Mouse (Mus musculus) left cerebral cortex, adult 9 months (tissue): ENCODE results near the gene Smim27.
"Not testable (repeated sequence)": the region's sequence is repeated elsewhere in the genome, so short reads cannot be mapped to it uniquely, and the experiment has no call there.

ENCODE experiments used
- DNase-seq, 2 experiments: peaks; one replicate each; pipeline ENCODE4 v3.0.0; 2022; ENCODE audit warnings: low spot score in 2 of 2

The Smim27 gene

DNA sequence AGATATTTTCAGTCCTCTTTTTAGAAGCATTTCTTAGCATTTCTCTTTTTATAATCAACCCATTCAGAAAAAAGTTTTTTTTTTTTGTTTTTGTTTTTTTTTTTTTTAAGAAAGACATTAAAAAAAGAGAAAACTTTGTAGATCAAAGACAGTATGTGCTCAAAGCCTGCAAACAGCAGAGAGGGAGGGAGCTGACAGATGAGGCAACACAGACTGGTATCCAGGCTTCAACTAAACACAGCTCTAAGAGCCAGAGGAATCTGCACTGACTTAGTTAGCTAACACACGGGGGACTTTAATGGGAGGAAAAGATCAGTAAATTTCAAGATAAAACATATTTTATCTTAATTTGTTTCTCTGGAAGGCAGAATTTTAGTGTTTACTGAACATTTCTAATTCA lies 5.1 kb upstream of the Smim27 start:
- no peak for DNase-seq

DNA sequence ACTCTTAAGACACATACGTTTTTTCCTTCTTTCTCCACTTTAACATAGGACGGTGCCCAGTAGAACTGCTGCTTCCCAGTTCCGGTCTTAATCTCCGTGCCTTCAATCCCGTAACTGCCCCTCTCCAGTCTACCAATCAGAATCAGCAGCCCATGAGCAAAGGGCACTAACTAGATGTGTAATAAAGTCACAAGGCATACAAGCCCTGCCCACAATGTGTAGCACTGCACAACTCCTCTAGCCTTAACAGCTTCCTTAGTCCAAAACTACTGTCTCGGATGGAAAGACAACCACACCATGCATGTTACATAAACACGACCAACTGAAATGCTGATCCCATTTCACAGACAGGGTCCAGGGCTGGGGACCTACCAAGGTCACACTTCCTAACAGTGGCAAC lies 1.7 kb upstream of the Smim27 start:
- DNase-seq: peak in 1 of 2 experiments; percentile 19

- peak; percentile 77 to 88 for DNase-seq
Measured at GRCm38 (mm10) chr4:40268204-40268813, 1.1 kb upstream of the Smim27 start.

DNA sequence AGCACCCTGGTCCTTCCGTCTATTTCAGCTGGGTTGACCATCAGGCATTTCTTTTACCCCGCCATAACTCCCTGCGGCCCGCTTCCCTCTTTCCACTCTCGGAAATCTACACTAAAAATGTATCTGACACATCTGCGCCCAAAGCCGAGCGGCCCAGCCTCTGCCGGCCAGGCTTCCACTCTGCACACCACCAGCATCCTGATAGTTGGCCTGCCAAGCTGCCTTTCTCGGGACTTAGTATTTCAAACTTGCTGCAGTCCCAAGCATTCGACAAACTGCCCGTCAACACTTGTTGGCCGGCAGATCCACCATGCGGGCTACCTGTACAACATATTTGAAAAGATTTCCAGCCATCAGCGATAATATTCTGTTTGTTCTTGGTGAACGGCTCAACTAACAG lies 544 bp upstream of the Smim27 start:
- no peak for DNase-seq

- DNase-seq: no peak
Measured at GRCm38 (mm10) chr4:40278880-40279275, 9.5 kb downstream of the Smim27 start.

DNA sequence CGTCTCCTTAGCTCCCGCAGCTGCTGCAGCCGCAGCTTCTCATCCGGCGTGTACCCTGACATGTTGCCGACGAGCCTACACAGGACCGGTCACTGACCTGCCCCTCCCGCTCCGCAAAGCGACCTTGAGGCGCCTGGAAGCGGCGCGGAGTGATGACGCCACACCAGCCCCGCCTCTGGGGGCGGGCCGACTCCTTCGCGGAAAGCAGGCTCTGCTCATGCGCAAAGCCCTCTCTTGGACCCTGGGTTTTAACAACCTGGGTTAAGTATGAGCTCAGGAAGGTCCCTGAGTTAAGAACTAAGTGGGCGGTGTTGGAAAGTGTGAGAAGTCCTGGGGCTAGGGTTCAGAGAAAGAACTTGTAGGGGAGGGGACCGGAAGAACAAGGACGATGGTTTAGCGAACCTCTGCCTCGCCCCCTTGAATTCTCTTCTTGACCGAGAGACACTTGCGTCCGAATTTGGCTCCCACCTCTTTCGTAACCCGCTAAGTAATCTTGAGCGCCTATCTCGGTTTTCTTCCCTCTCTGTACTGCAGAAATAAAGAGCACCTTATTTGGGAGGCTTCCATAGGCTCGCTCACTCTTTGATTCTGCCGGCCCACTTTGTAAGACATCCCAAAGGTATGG lies 10.0 kb downstream of the Smim27 start, which contains the start of gene Ndufb6:
Gene Ndufb6 (minus strand): TSS at position 146 of the 625 bp plus-strand sequence.
- peak; percentile 71 to 95 for DNase-seq

DNA sequence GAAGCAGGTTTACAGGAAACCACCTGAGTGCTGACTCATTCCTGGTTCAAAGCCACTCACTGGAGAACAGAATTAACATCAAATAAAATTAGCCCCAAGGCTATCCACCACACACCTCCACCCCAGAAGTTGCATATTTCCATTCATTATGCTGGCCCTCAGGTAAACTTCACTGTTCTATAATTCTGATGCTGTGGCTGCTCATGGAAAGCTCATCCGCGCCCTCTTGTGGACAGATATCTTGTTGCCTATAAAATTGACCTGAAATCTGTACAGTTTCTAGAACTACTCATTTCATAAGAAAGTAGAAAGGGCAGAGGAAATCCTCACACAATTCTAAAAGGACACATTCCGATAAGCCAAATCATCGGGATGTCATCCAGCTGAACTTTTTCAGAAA lies 16.2 kb downstream of the Smim27 start:
- DNase-seq: peak in 1 of 2 experiments; percentile 81

DNA sequence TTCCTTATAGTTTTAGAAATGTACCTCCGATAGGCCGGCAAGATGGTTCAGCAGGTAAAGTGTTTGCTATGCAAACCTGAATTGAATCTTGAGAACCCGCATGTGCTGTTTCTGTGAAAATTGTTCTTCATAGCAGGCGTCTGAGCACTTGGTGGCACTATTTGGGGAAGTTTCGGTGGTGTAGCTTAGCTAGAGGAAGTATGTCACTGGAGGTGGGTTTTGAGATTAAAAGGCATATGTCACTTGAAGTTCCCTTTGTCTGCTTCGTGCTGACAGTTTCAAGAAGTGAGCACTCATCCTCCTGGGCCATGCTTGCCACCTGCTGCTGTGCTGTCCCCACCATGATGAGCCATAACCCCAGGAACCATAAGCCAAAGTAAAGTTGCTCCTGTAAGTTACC lies 18.0 kb downstream of the Smim27 start:
- no peak for DNase-seq

GRCm38 (mm10) chr4:40289046-40289445 lies 19.7 kb downstream of the Smim27 start:
- DNase-seq: no peak

GRCm38 (mm10) chr4:40291511-40291910 lies 22.1 kb downstream of the Smim27 start:
- DNase-seq: not testable (repeated sequence)

DNA sequence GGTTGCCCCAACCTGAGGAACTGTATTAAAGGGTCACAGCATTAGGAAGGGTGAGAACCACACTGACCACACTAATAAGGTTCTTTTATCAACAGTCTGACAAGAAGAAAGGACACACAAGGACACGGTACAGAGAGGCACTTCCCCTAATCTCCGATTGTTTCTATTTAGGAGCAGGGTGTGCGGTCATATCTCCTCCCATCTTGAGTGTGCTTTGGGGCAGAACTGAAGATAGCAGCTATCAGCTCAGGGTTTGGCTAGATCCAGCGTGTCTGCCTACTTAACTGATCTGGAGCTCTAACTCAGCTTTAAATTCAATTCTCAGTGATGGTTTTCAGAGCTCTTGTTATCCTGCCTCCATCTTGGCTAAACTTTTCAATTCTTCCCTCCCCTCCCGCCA lies 29.8 kb downstream of the Smim27 start:
- DNase-seq: no peak

DNA sequence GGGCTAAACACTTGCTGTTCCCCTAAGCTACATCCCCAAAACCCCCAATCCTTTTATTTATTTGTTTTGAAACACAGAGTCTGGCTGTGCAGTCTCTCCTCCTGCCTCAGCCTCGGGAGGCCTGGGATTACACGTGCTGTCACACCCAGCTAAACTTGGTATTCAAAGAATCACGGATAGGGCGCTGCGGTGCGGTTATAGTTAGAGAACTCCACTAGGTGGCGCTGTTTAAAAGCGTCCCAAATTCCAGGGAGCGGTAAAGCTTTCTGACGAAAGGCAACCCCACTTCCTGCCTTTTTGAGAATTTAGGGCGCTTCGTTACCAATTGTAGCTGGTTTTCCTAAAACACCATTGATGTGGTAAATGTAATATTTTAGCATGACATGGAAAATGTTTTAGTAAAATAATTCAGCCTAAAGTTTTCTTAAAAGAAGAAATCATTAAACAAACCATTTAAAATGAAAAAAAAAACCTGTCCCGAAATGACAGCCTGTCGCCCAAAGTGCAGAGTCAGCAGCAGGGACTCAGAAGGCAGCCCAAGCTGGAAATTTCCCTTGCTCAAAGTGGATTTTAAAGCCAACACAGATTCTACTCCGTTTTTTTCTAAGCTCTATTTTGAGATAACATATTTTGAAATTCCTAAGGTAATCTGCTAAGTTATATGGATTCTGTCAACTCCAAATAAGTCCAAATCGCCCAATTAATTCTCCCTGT lies 31.9 kb downstream of the Smim27 start:
- peak; percentile 49 to 84 for DNase-seq

GRCm38 (mm10) chr4:40302445-40303125 lies 33.2 kb downstream of the Smim27 start:
- DNase-seq: no peak

- no peak for DNase-seq
Measured at GRCm38 (mm10) chr4:40309682-40310081, 40.3 kb downstream of the Smim27 start.

DNA sequence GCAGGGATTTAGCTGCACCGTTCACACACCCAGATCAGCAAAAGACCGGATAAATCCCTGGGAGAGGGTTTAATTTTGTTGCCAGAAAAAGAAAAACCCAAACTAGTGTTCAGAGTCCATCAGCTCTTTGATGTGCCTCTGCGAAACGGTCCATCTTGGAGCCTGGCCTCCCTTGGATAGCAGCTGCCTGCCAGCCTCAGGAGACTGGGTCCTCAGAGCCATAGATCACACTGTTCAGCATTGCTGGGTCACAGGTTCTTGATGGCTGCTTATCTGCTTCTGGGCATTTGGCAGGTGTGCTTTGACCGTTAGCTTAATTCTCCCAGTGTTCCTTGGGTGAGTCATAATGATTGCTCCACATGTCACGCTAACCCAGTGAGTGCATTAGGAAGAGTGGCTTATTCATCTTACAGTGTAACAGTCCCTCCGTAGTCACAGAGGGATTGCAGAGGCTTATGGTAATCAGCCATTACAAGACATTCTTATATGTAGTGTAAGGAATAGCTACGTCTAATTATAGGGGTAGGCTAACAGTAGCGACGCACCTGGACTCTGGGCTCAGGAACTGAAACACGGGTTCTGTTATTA lies 41.5 kb downstream of the Smim27 start:
- no peak for DNase-seq

DNA sequence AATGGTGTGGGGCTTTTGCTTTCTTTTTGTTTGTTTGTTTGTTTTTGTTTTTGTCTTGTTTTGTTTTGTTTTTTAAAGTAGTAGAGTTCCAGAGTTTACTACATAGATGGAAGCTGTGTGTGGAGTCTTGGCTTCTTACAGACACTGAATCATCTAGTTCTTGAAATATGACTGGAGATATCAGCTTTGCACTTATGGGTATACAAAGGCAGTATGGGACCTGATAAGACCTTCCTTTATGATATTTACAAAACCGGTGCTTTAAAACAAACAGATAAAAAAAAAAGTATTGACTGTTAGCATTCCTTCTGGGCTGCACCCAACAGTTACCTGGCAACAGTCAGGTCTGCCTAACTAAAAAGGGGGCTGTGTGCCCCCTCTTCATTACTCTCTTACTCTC lies 42.8 kb downstream of the Smim27 start:
- no peak for DNase-seq

DNA sequence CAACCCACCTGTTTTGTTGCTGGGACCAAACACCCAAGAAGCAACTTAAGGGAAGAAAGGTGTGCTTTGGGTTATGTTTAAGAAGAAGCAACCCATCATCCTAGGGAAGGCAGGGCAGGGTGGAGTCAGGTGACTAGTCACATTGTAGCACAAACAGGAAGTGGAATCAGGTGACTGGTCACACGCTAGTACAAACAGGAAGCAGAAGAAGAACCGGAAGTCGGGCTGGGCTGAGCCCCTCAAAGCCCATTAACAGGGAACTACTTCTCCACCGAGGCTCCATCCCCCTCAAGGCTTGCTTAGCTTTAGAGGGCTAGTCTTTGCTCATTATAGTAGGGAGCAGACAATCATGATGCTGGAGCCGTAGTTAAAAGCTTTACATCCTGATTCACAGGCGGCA lies 43.6 kb downstream of the Smim27 start:
- no peak for DNase-seq

- DNase-seq: no peak
Measured at GRCm38 (mm10) chr4:40317404-40317803, 48.0 kb downstream of the Smim27 start.
